Mouse (Mus musculus): Measurements from ENCODE around the gene Tspan14. TPM values are rescaled to one million over a fixed set of nuclear protein-coding genes. Genes with fewer than 3 reads are reported as not detected.

Gene Tspan14
- polyA plus RNA-seq, 1 experiment from 2014 or later: 61.7 TPM

GRCm38 (mm10) chr14:40958083-40958985 lies 8.3 kb downstream of the Tspan14 start:
- ATAC-seq: no peak
- Histone ChIP-seq H3K4me3 (ENCODE audit: low read depth, low read length) (no peak overlapping the region), H3K4me1 (ENCODE audit: control insufficient read depth, insufficient read depth, low read length) (peaks cover 51% of the 10 kb centered on the region), H3K27me3 (ENCODE audit: control insufficient read depth, insufficient read depth, low read depth, low read length) (no peaks in the 10 kb centered on the region), H3K27ac (ENCODE audit: low read length) (peak overlapping the region; percentile 56), H3K4me2 (ENCODE audit: low read length) (no peak overlapping the region), H3K9ac (ENCODE audit: low read depth, low read length) (no peak overlapping the region), H3K36me3 (ENCODE audit: control insufficient read depth, insufficient read depth, low read length) (no peaks in the 10 kb centered on the region), H3K9me3 (replicated peaks; ENCODE audit: control insufficient read depth, low read length, poor library complexity, severe bottlenecking) (no peaks in the 10 kb centered on the region)
- WGBS: 13% methylated on average over 4 of the region's 4 CpGs

- Histone ChIP-seq H3K4me3 (ENCODE audit: low read depth, low read length) (no peak overlapping the region), H3K36me3 (ENCODE audit: control insufficient read depth, insufficient read depth, low read length) (no peaks in the 10 kb centered on the region), H3K9me3 (replicated peaks; ENCODE audit: control insufficient read depth, low read length, poor library complexity, severe bottlenecking) (no peaks in the 10 kb centered on the region), H3K9ac (ENCODE audit: low read depth, low read length) (no peak overlapping the region), H3K4me1 (ENCODE audit: control insufficient read depth, insufficient read depth, low read length) (peaks cover 53% of the 10 kb centered on the region), H3K27me3 (ENCODE audit: control insufficient read depth, insufficient read depth, low read depth, low read length) (no peaks in the 10 kb centered on the region), H3K27ac (ENCODE audit: low read length) (no peak overlapping the region), H3K4me2 (ENCODE audit: low read length) (no peak overlapping the region)
- no peak for ATAC-seq
- 25% methylated on average over 3 of the region's 3 CpGs for WGBS
These were observed 9.0 kb downstream of the Tspan14 start for GRCm38 (mm10) chr14:40957607-40958006.

GRCm38 (mm10) chr14:40956252-40957146 lies 10.1 kb downstream of the Tspan14 start:
- 18% methylated on average over 13 of the region's 13 CpGs for WGBS
- Histone ChIP-seq H3K4me3 (ENCODE audit: low read depth, low read length) (no peak overlapping the region), H3K4me1 (ENCODE audit: control insufficient read depth, insufficient read depth, low read length) (peaks cover 50% of the 10 kb centered on the region), H3K36me3 (ENCODE audit: control insufficient read depth, insufficient read depth, low read length) (no peaks in the 10 kb centered on the region), H3K9me3 (replicated peaks; ENCODE audit: control insufficient read depth, low read length, poor library complexity, severe bottlenecking) (no peaks in the 10 kb centered on the region), H3K27me3 (ENCODE audit: control insufficient read depth, insufficient read depth, low read depth, low read length) (no peaks in the 10 kb centered on the region), H3K27ac (ENCODE audit: low read length) (peak overlapping the region; percentile 81), H3K4me2 (ENCODE audit: low read length) (peak overlapping the region; percentile 35), H3K9ac (ENCODE audit: low read depth, low read length) (peak overlapping the region; percentile 43)
- peak; percentile 87 for ATAC-seq

GRCm38 (mm10) chr14:40955596-40956251 lies 10.9 kb downstream of the Tspan14 start:
- Histone ChIP-seq H3K27me3 (ENCODE audit: control insufficient read depth, insufficient read depth, low read depth, low read length) (no peaks in the 10 kb centered on the region), H3K4me2 (ENCODE audit: low read length) (peak overlapping the region; percentile 35), H3K9me3 (replicated peaks; ENCODE audit: control insufficient read depth, low read length, poor library complexity, severe bottlenecking) (no peaks in the 10 kb centered on the region), H3K36me3 (ENCODE audit: control insufficient read depth, insufficient read depth, low read length) (no peaks in the 10 kb centered on the region), H3K9ac (ENCODE audit: low read depth, low read length) (peak overlapping the region; percentile 43), H3K4me1 (ENCODE audit: control insufficient read depth, insufficient read depth, low read length) (peaks cover 50% of the 10 kb centered on the region), H3K27ac (ENCODE audit: low read length) (peak overlapping the region; percentile 81), H3K4me3 (ENCODE audit: low read depth, low read length) (no peak overlapping the region)
- peak; percentile 50 for ATAC-seq
- WGBS: 2% methylated on average over 10 of the region's 10 CpGs

- no peak for ATAC-seq
- peak overlapping the region; percentile 81 for H3K27ac ChIP-seq (ENCODE audit: low read length)
- no peaks in the 10 kb centered on the region for H3K36me3 ChIP-seq (ENCODE audit: control insufficient read depth, insufficient read depth, low read length)
- 52% methylated on average over 1 of the region's 1 CpGs for WGBS
- H3K9ac ChIP-seq (ENCODE audit: low read depth, low read length): no peak overlapping the region
- no peak overlapping the region for H3K4me2 ChIP-seq (ENCODE audit: low read length)
- H3K9me3 ChIP-seq (replicated peaks; ENCODE audit: control insufficient read depth, low read length, poor library complexity, severe bottlenecking): no peaks in the 10 kb centered on the region
- H3K4me3 ChIP-seq (ENCODE audit: low read depth, low read length): no peak overlapping the region
- no peaks in the 10 kb centered on the region for H3K27me3 ChIP-seq (ENCODE audit: control insufficient read depth, insufficient read depth, low read depth, low read length)
- H3K4me1 ChIP-seq (ENCODE audit: control insufficient read depth, insufficient read depth, low read length): peaks cover 53% of the 10 kb centered on the region
These were observed 11.5 kb downstream of the Tspan14 start for GRCm38 (mm10) chr14:40955146-40955545.

GRCm38 (mm10) chr14:40953381-40953780 lies 13.2 kb downstream of the Tspan14 start:
- Histone ChIP-seq H3K27me3 (ENCODE audit: control insufficient read depth, insufficient read depth, low read depth, low read length) (no peaks in the 10 kb centered on the region), H3K27ac (ENCODE audit: low read length) (no peak overlapping the region), H3K4me3 (ENCODE audit: low read depth, low read length) (no peak overlapping the region), H3K9ac (ENCODE audit: low read depth, low read length) (no peak overlapping the region; the same call in 1 of the 2 replicates), H3K4me2 (ENCODE audit: low read length) (no peak overlapping the region), H3K36me3 (ENCODE audit: control insufficient read depth, insufficient read depth, low read length) (no peaks in the 10 kb centered on the region), H3K4me1 (ENCODE audit: control insufficient read depth, insufficient read depth, low read length) (peaks cover 59% of the 10 kb centered on the region), H3K9me3 (replicated peaks; ENCODE audit: control insufficient read depth, low read length, poor library complexity, severe bottlenecking) (no peaks in the 10 kb centered on the region)
- WGBS: 84% methylated on average over 5 of the region's 5 CpGs
- no peak for ATAC-seq

- Histone ChIP-seq H3K36me3 (ENCODE audit: control insufficient read depth, insufficient read depth, low read length) (no peaks in the 10 kb centered on the region), H3K9ac (ENCODE audit: low read depth, low read length) (no peak overlapping the region), H3K27me3 (ENCODE audit: control insufficient read depth, insufficient read depth, low read depth, low read length) (no peaks in the 10 kb centered on the region), H3K4me2 (ENCODE audit: low read length) (no peak overlapping the region), H3K9me3 (replicated peaks; ENCODE audit: control insufficient read depth, low read length, poor library complexity, severe bottlenecking) (no peaks in the 10 kb centered on the region), H3K4me3 (ENCODE audit: low read depth, low read length) (no peak overlapping the region), H3K4me1 (ENCODE audit: control insufficient read depth, insufficient read depth, low read length) (peaks cover 53% of the 10 kb centered on the region), H3K27ac (ENCODE audit: low read length) (no peak overlapping the region)
- no peak for ATAC-seq
- WGBS: 65% methylated on average over 2 of the region's 2 CpGs
These were observed 13.9 kb downstream of the Tspan14 start for GRCm38 (mm10) chr14:40952715-40953114.

GRCm38 (mm10) chr14:40952301-40952700 lies 14.3 kb downstream of the Tspan14 start:
- Histone ChIP-seq H3K9ac (ENCODE audit: low read depth, low read length) (no peak overlapping the region), H3K27ac (ENCODE audit: low read length) (no peak overlapping the region), H3K36me3 (ENCODE audit: control insufficient read depth, insufficient read depth, low read length) (no peaks in the 10 kb centered on the region), H3K4me3 (ENCODE audit: low read depth, low read length) (no peak overlapping the region), H3K27me3 (ENCODE audit: control insufficient read depth, insufficient read depth, low read depth, low read length) (no peaks in the 10 kb centered on the region), H3K4me2 (ENCODE audit: low read length) (no peak overlapping the region), H3K9me3 (replicated peaks; ENCODE audit: control insufficient read depth, low read length, poor library complexity, severe bottlenecking) (no peaks in the 10 kb centered on the region), H3K4me1 (ENCODE audit: control insufficient read depth, insufficient read depth, low read length) (peaks cover 50% of the 10 kb centered on the region)
- 93% methylated on average over 3 of the region's 3 CpGs for WGBS
- no peak for ATAC-seq
